Mouse (Mus musculus) olfactory bulb, adult 2 months (tissue): ENCODE measurements around the gene Nr2f6. TPM values are rescaled to one million over a fixed set of nuclear protein-coding genes. Genes with fewer than 3 reads are reported as not detected.

Source experiments
- H3K27ac ChIP-seq: fragments of 200-500 bp; 2 replicates; pipeline ENCODE4 v1.5.1; 2012; ENCODE audit warnings: low read depth, low read length; ENCODE audit not compliant: insufficient read depth
- H3K4me1 ChIP-seq: fragments of 200-500 bp; 2 replicates; pipeline ENCODE4 v1.6.1; 2012; ENCODE audit warnings: low read length; ENCODE audit not compliant: control insufficient read depth, insufficient read depth
- H3K4me3 ChIP-seq: fragments of 200-500 bp; 2 replicates; pipeline ENCODE4 v1.5.1; 2012; ENCODE audit warnings: mild to moderate bottlenecking, low read depth, low read length, moderate library complexity; ENCODE audit not compliant: insufficient read depth
- CTCF ChIP-seq: fragments of 200-500 bp; IDR thresholded peaks from 2 replicates; pipeline ENCODE4 v1.5.1; 2012; ENCODE audit warnings: low read depth, mild to moderate bottlenecking, low read length, moderate library complexity; ENCODE audit not compliant: insufficient read depth
- POLR2A ChIP-seq: fragments of 200-500 bp; IDR thresholded peaks from 2 replicates; pipeline ENCODE4 v1.6.1; 2012; ENCODE audit warnings: mild to moderate bottlenecking, low read depth, low read length, moderate library complexity; ENCODE audit not compliant: insufficient read depth
- WGBS: fragments of 180-500 bp; shearing (Covaris S2); methylation state at CpG from one replicate; pipeline ENCODE4 v1.1.7; 2018; 5-methylcytosine and 5-hydroxymethylcytosine counted together
- polyA plus RNA-seq: library from polyadenylated mRNA; stranded (reverse); fragments of >200 nt; gene quantifications from 2 replicates; pipeline ENCODE4 v1.2.4, GENCODE M21; 2012; ENCODE audit warnings: low replicate concordance; ENCODE audit not compliant: missing spikeins, insufficient read depth, insufficient read length

Gene Nr2f6
- polyA plus RNA-seq, 1 experiment, result not detected

DNA sequence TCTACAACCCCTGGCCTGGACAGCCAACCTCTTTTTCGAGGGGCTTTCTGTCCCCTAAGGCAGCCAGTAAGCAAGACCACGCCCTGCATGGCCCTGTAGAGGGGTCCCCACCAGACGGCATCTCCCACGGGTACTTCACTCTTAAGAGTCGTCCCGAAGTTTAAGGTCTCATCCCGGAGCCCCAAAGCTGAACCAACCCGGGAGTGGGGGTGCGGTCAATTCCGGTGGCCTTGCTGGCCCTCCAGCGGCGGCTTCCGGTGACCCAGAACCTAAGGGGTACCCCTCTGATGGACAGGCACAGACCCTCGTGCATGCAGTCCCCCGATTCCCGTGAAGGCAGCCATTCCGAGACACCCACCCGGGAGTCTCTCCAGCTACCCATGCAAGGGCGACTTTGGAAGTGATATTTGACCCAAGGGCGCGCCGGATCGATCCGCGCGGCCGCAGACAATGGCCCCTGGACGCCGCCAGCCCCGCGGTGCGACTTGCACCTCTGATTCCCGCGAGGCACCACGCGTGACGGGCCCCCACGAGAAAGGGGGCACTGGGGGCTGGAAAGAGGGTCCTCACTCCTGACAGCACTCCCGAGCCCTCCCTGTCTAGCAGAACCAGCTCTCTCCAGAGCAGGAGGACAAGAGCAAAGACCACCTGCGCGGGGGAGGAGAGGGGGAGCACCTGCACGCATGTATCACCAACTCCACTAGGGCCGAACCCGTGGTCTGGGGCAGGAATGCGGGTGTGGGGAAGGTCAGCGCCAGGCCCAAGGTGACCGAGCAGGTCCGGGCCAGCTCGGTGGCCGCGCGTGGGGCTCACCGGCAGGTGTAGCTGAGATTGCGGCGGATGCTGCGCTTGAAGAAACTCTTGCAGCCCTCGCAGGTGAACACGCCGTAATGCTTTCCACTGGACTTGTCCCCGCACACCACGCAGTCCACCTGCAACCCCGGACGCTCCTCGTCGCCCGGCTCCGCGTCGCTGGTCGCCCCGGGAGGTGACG lies 1.3 kb downstream of the Nr2f6 start:
- H3K4me1 ChIP-seq, result peaks cover 43% of the 10 kb centered on the region
- H3K4me3 ChIP-seq, result peak overlapping the region; percentile 91
- 3% methylated on average over 72 of the region's 72 CpGs for WGBS
- no peak overlapping the region for H3K27ac ChIP-seq
- TF ChIP-seq POLR2A (no peak), CTCF (peak; percentile 5; the same call in 1 of the 2 replicates)

GRCm38 (mm10) chr8:71379512-71380075 lies 2.2 kb downstream of the Nr2f6 start:
- H3K4me1 ChIP-seq, result peaks cover 45% of the 10 kb centered on the region
- TF ChIP-seq CTCF (no peak), POLR2A (no peak)
- H3K4me3 ChIP-seq, result peak overlapping the region; percentile 91
- WGBS, result 75% methylated on average over 3 of the region's 3 CpGs
- H3K27ac ChIP-seq, result no peak overlapping the region

DNA sequence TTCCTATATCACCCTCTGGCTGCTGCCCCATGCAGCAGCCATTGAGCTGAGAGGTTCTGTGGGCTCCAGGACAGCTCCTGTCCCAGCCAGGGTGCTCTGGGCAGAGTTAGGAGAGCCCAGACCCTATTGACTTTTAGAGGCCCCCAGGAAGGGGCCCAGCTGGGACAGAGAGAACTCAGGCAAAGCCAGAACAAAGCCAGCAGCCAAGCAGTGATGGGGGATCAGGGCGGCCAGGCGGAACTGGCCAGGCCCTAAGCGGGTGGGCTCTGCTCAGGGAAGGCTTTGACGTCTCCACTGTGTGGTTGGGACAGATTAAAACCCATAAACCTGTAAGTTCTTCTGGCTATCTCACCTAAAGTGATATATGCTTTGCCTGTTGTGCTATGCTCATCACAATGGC lies 2.8 kb downstream of the Nr2f6 start:
- H3K4me3 ChIP-seq, result no peak overlapping the region
- 57% methylated on average over 4 of the region's 4 CpGs for WGBS
- no peak overlapping the region for H3K27ac ChIP-seq
- peaks cover 45% of the 10 kb centered on the region for H3K4me1 ChIP-seq
- TF ChIP-seq CTCF, result no peak
- no peak for TF ChIP-seq POLR2A

- WGBS, result 60% methylated on average over 8 of the region's 8 CpGs
- no peak overlapping the region for H3K27ac ChIP-seq
- TF ChIP-seq CTCF (no peak), POLR2A (no peak)
- H3K4me1 ChIP-seq, result peaks cover 41% of the 10 kb centered on the region
- peak overlapping the region; percentile 37; the same call in 1 of the 2 replicates for H3K4me3 ChIP-seq
Measured at GRCm38 (mm10) chr8:71376423-71377030, 5.2 kb downstream of the Nr2f6 start.

- H3K4me3 ChIP-seq, result peak overlapping the region; percentile 37
- peaks cover 36% of the 10 kb centered on the region for H3K4me1 ChIP-seq
- H3K27ac ChIP-seq, result no peak overlapping the region
- WGBS, result 13% methylated on average over 74 of the region's 74 CpGs
- no peak for TF ChIP-seq CTCF
- TF ChIP-seq POLR2A, result no peak
Measured at GRCm38 (mm10) chr8:71375581-71376422, 6.0 kb downstream of the Nr2f6 start.

- H3K27ac ChIP-seq, result no peak overlapping the region
- TF ChIP-seq CTCF (no peak), POLR2A (peak; percentile 16; the same call in 1 of the 2 replicates)
Measured at GRCm38 (mm10) chr8:71374616-71375206, 7.0 kb downstream of the Nr2f6 start.

DNA sequence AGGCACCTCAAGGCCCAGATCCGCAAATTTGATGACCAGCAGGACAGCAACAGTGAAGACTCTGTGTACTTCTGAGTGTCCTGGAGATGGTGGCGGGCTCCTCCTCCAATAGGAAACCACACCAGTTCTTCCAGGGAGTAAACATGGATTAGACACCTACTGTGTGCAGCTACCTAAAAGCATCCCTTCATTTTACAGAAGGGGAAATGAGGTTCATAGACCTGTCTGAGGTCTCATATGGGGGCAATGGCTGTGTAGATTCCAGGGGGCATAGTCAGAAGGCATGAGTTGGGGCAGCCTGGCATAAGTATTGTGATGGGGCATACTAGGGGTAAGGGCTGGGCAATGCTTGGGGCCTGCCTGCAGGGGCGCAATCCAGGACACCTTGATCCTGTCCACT lies 8.8 kb downstream of the Nr2f6 start:
- Histone ChIP-seq H3K27ac (no peak overlapping the region), H3K4me3 (no peak overlapping the region), H3K4me1 (peaks cover 21% of the 10 kb centered on the region)
- TF ChIP-seq POLR2A (no peak), CTCF (no peak)
- 89% methylated on average over 3 of the region's 3 CpGs for WGBS

More at GRCm38 (mm10) chr8:71374616-71375206, 7.0 kb downstream of the Nr2f6 start:
- 86% methylated on average over 17 of the region's 17 CpGs for WGBS
- peaks cover 25% of the 10 kb centered on the region for H3K4me1 ChIP-seq
- H3K4me3 ChIP-seq, result no peak overlapping the region

DNA sequence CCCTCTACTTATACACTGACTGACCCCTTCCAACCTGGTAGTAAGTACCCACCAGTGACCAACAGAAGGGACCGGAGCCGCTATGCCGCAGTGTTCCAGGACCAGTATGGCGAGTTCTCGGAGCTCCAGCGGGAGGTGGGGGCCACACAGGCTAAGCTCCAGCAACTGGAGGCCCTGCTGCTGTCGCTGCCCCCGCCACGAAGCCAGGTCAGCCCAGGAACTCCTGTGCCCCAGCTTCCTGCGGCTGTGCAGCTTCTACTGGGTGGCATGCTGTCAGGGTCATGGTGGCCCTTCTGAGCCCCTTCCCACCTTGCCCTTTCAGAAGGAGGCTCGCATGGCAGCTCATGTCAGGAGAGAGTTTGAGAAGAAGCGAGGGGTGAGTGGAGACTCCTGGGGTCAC lies 9.3 kb downstream of the Nr2f6 start:
- H3K4me1 ChIP-seq, result peaks cover 26% of the 10 kb centered on the region
- WGBS, result 90% methylated on average over 12 of the region's 12 CpGs
- TF ChIP-seq CTCF (no peak), POLR2A (no peak)
- H3K27ac ChIP-seq, result no peak overlapping the region
- H3K4me3 ChIP-seq, result no peak overlapping the region
